Mouse (Mus musculus) C2C12 (cell line): ENCODE data around the gene Psme2. TPM values are rescaled to one million over a fixed set of nuclear protein-coding genes. Genes with fewer than 3 reads are reported as not detected.

Experiments used
- H3K27me3 ChIP-seq: one replicate; pipeline ENCODE4 v1.6.1; 2011; ENCODE audit not compliant: control insufficient read depth, insufficient read depth, insufficient read length
- H3K36me3 ChIP-seq: one replicate; pipeline ENCODE4 v1.6.1; 2011; ENCODE audit not compliant: control insufficient read depth, insufficient read depth
- H3K4me3 ChIP-seq: one replicate; pipeline ENCODE4 v1.5.1; 2011; ENCODE audit warnings: mild to moderate bottlenecking, control low read depth; ENCODE audit not compliant: poor library complexity, insufficient read depth, severe bottlenecking
- H3K79me2 ChIP-seq: one replicate; pipeline ENCODE4 v1.6.1; 2011; ENCODE audit not compliant: control insufficient read depth, insufficient read depth
- H3K79me3 ChIP-seq: one replicate; pipeline ENCODE4 v1.6.1; 2011; ENCODE audit warnings: low read depth, control low read depth
- H3ac ChIP-seq: one replicate; pipeline ENCODE3; 2011; ENCODE audit warnings: low read depth; ENCODE audit not compliant: control insufficient read depth, insufficient read length
- CEBPB ChIP-seq: IDR thresholded peaks from one replicate; pipeline ENCODE4 v1.6.1; 2011; ENCODE audit warnings: low read depth, mild to moderate bottlenecking, control low read depth, moderate library complexity
- CTCF ChIP-seq: IDR thresholded peaks from one replicate; pipeline ENCODE4 v1.5.1; 2011; ENCODE audit not compliant: control insufficient read depth, insufficient read depth, insufficient read length
- FOSL1 ChIP-seq: IDR thresholded peaks from one replicate; pipeline ENCODE4 v1.8.0; 2011; ENCODE audit warnings: mild to moderate bottlenecking, low read length; ENCODE audit not compliant: poor library complexity, insufficient read depth, severe bottlenecking
- MAX ChIP-seq: IDR thresholded peaks from one replicate; pipeline ENCODE4 v1.6.1; 2011; ENCODE audit warnings: mild to moderate bottlenecking, control low read depth
- MYOD1 ChIP-seq: IDR thresholded peaks from one replicate; pipeline ENCODE4 v1.6.1; 2011; ENCODE audit warnings: low read depth; ENCODE audit not compliant: control insufficient read depth, insufficient read length
- MYOG ChIP-seq: IDR thresholded peaks from one replicate; pipeline ENCODE4 v1.6.1; 2011; ENCODE audit not compliant: control insufficient read depth, insufficient read length; ENCODE audit errors: extremely low read depth
- USF1 ChIP-seq: IDR thresholded peaks from one replicate; pipeline ENCODE4 v1.6.1; 2011; ENCODE audit warnings: low read depth, mild to moderate bottlenecking, control low read depth, moderate library complexity
- polyA plus RNA-seq: library from polyadenylated mRNA; unstranded; fragments of >200 nt; fragmentation: generic; extraction: Trizol; gene quantifications from one replicate; pipeline ENCODE4 v1.2.1, GENCODE M21; 2012; ENCODE audit warnings: missing spikeins

Gene Psme2
- polyA plus RNA-seq, 1 experiment: 110 TPM

- Histone ChIP-seq H3ac (no peak overlapping the region), H3K4me3 (no peak overlapping the region), H3K27me3 (no peaks in the 10 kb centered on the region), H3K79me3 (no peaks in the 10 kb centered on the region), H3K79me2 (no peaks in the 10 kb centered on the region), H3K36me3 (peaks cover 14% of the 10 kb centered on the region)
- no peak for TF ChIP-seq MYOG
- TF ChIP-seq MAX: no peak
- no peak for TF ChIP-seq CTCF
- no peak for TF ChIP-seq USF1
- TF ChIP-seq MYOD1: no peak
- no peak for TF ChIP-seq FOSL1
- TF ChIP-seq CEBPB: no peak
Observed at GRCm38 (mm10) chr14:55567496-55567895, 23.4 kb downstream of the Psme2 start.

DNA sequence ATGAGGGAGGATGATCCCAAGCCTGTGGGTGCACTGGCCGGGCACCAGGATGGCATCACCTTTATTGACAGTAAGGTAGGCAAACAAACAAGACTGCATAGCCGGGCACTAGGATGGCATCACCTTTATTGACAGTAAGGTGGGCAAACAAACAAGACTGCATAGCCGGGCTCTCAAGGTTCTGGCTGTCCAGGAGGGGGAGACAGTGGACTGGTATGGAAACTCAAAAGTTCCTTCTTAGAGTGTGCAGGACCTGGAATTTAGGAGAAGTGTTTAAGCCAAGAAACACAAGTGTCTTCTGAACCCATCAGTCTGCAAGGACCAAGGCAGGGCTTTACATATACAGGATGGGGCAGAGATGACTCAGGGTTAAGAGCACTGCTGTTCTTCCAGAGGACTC lies 25.2 kb downstream of the Psme2 start:
- Histone ChIP-seq H3K27me3 (no peaks in the 10 kb centered on the region), H3K36me3 (peaks cover 14% of the 10 kb centered on the region), H3ac (no peak overlapping the region), H3K79me2 (no peaks in the 10 kb centered on the region), H3K4me3 (no peak overlapping the region), H3K79me3 (no peaks in the 10 kb centered on the region)
- no peak for TF ChIP-seq USF1
- TF ChIP-seq CEBPB: no peak
- no peak for TF ChIP-seq CTCF
- TF ChIP-seq MYOG: no peak
- TF ChIP-seq MYOD1: no peak
- TF ChIP-seq FOSL1: no peak
- TF ChIP-seq MAX: no peak

DNA sequence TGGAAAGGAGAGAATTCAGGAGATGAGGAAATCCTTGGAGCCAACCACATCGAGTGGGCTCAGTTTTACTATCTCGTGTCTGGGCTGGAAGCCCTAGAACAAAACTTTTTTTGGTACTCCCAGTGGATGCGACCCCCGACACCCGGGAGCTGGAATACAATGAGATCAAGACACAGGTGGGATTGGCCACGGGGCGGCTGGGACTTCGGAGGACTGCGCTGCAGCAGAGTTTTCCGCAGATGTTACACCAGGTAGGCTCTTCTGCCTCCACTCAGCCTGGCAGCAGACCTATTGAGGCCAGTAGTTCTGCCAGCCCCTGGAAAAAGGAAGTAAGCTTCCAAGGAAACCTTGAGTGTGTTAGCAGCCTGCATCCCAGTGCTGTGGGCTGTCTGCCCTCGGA lies 27.7 kb downstream of the Psme2 start:
- Histone ChIP-seq H3K27me3 (no peaks in the 10 kb centered on the region), H3K79me2 (no peaks in the 10 kb centered on the region), H3K4me3 (no peak overlapping the region), H3K79me3 (no peaks in the 10 kb centered on the region), H3K36me3 (peaks cover 14% of the 10 kb centered on the region), H3ac (no peak overlapping the region)
- TF ChIP-seq MYOG: no peak
- TF ChIP-seq MYOD1: no peak
- TF ChIP-seq MAX: no peak
- TF ChIP-seq CTCF: no peak
- no peak for TF ChIP-seq CEBPB
- TF ChIP-seq FOSL1: no peak

- Histone ChIP-seq H3K27me3 (no peaks in the 10 kb centered on the region), H3K79me3 (no peaks in the 10 kb centered on the region), H3K79me2 (no peaks in the 10 kb centered on the region), H3ac (no peak overlapping the region), H3K4me3 (no peak overlapping the region), H3K36me3 (peaks cover 9% of the 10 kb centered on the region)
- no peak for TF ChIP-seq CTCF
- no peak for TF ChIP-seq MYOD1
Observed at GRCm38 (mm10) chr14:55561860-55562259, 29.1 kb downstream of the Psme2 start.

DNA sequence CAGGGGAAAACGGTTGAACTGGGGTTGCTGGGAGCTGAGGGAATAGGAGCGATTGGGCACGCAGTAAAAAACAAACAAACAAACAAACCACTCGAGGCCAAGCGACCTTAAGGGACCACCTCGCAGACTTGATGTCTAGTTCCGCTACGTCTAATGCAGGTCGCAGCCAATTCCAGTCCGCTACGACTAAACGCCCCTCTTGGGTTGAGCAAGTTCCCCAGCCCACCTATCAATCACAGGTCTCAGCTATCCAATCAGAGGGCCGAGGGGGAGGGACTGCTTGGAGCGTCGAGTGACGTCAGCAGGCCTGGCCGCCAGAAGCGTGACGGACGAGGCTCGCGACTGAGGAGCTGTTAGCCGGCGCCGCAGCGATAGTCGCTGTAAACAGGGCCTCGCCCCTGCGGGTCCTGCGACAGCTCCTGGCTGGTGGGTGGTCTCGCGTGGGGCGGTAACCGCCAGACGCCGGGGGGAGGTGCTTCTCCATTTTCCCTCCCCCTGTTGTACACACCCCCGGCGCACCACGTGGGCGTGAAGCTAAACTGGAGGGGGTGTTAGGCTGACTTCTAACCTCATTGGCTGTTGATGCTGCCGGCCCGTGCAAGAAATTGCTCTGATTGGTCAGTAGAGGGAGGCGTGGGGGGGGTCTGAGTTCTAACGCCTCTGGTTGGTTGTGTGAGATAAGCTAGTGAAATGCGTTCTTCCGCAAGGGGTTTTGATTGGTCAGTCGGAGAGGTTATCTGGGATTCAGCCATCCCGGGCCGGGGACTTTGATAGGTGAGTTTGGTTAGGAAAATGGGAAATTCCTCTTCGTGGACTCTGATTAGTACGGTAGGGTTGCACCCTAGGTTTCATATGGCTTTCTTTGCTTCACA lies 30.5 kb downstream of the Psme2 start, which contains the start of gene A730061H03Rik:
TSS of gene A730061H03Rik (minus strand) at position 205 of the 872 bp plus-strand sequence.
- Histone ChIP-seq H3K4me3 (peak within 1 kb of the TSS; percentile 55), H3K79me2 (no peaks in the 10 kb centered on the region), H3K27me3 (no peaks in the 10 kb centered on the region), H3ac (peak within 1 kb of the TSS; percentile 84), H3K79me3 (no peaks in the 10 kb centered on the region), H3K36me3 (peaks cover 2% of the 10 kb centered on the region)
- TF ChIP-seq USF1: peak; percentile 88
- TF ChIP-seq CTCF: no peak
- peak; percentile 58 for TF ChIP-seq CEBPB
- no peak for TF ChIP-seq MYOD1
- peak; percentile 92 for TF ChIP-seq MAX

DNA sequence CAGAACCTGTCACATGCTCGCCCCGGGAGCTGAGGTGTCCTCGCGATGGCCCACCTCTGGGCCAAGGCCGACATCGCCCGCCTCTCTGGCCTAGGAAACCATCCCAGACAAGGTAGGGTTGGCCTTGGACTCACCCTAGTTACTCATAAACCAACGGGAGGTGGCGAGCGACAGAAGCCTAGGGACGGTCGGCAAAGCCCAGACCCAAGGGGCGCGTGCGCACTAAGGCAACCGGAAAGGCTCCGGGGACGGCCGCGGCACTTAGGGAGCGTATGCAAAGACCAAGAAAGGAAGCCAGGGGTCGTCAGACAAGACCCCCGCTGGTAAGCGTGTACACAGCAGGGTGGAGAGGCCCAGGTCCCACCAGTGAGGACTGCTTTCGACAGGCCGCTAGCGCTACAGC lies 31.1 kb downstream of the Psme2 start, which contains the start of gene Dcaf11:
TSS of gene Dcaf11 (plus strand) at position 208 of the 403 bp plus-strand sequence.
- peak within 1 kb of the TSS; percentile 84 for H3ac ChIP-seq
- no peaks in the 10 kb centered on the region for H3K79me2 ChIP-seq
- no peaks in the 10 kb centered on the region for H3K27me3 ChIP-seq
- no peaks in the 10 kb centered on the region for H3K79me3 ChIP-seq
- H3K36me3 ChIP-seq: no peaks in the 10 kb centered on the region
- H3K4me3 ChIP-seq: peak within 1 kb of the TSS; percentile 55
- TF ChIP-seq USF1: no peak
- no peak for TF ChIP-seq MAX
- TF ChIP-seq CTCF: no peak
- no peak for TF ChIP-seq MYOD1
- no peak for TF ChIP-seq CEBPB
- no peak for TF ChIP-seq FOSL1
- TF ChIP-seq MYOG: no peak
